Comparison of ENCODE assay signal across 1 mouse cellular context in the genomic region with DNA sequence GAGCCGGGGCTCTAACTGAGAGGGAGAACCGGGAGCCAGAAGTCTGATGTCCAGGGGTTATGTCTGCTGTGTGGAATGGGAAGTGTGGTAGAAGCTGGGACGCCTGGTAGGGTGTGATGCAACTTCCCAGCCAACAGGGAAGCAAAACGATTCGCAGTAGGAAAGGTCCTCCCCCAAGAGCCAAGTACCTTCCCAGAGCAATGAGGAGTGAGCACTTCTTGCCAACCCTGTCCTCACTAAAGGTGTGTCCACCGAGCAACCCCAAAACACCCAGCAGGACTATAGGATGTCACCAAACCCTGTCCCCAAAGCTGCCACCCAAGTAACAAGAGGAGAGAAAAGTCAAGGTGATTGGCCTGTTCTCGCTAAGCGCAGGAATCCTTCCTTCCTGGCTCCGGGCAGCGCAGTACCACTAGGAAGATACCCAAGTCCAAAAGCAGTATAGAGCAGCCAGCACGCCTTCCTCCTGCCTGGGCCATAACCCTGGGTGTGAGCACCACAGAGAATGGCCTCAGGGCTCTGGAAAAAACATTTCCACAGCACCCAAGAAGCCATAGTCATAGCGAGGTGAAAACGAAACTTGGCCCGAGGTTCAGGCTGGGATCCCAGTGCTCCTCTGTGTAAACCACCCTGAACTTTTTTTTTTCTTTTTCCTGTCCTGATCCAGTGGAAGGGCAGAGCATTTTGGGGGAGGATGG.
TF ChIP-seq lines count a peak whose summit lies in the region.

No protein-coding gene starts in this region.

TF ChIP-seq in CH12.LX, 34 proteins besides CTCF, POLR2A, EP300 and RAD21 (continued from another document):
- no peak for TF ChIP-seq GABPA (IDR thresholded peaks at IDR 0.05; ENCODE audit: insufficient replicate concordance, low read depth, low read length)
- no peak for TF ChIP-seq ZKSCAN1 (IDR thresholded peaks at IDR 0.05; ENCODE audit: borderline replicate concordance, low read depth, low read length)
- peak; percentile 74 for TF ChIP-seq IRF4 (IDR thresholded peaks at IDR 0.05; ENCODE audit: low read depth, low read length)
- TF ChIP-seq SMC3 (IDR thresholded peaks at IDR 0.05; ENCODE audit: low read depth, low read length): no peak
- no peak for TF ChIP-seq USF2 (conservative IDR thresholded peaks at IDR 0.05; ENCODE audit: low read depth, low read length)
- no peak for TF ChIP-seq E2F4 (IDR thresholded peaks at IDR 0.05; ENCODE audit: insufficient replicate concordance, low read depth, low read length)
- 0 out of 2 replicates have a peak, but pooled peaks have one; percentile 20 for TF ChIP-seq MAX (IDR thresholded peaks at IDR 0.05; ENCODE audit: low read length)
- TF ChIP-seq NRF1 (IDR thresholded peaks at IDR 0.05; ENCODE audit: low read depth, low read length): no peak
- TF ChIP-seq CHD2 (IDR thresholded peaks at IDR 0.05; ENCODE audit: low read length): no peak
- no peak for TF ChIP-seq KAT2A (IDR thresholded peaks at IDR 0.05; ENCODE audit: insufficient replicate concordance, low read length)
- TF ChIP-seq BHLHE40 (IDR thresholded peaks at IDR 0.05; ENCODE audit: low read depth, low read length): 0 out of 2 replicates have a peak, but pooled peaks have one; percentile 0
- no peak for TF ChIP-seq PAX5 (IDR thresholded peaks at IDR 0.05; ENCODE audit: low read length)
- TF ChIP-seq MEF2A (IDR thresholded peaks at IDR 0.05; ENCODE audit: borderline replicate concordance, low read depth, low read length): no peak
- no peak for TF ChIP-seq ZMIZ1 (IDR thresholded peaks at IDR 0.05; ENCODE audit: low read depth, low read length)
- peak; percentile 70 for TF ChIP-seq ZNF384 (IDR thresholded peaks at IDR 0.05; ENCODE audit: low read depth, low read length)
- no peak for TF ChIP-seq MAZ (IDR thresholded peaks at IDR 0.05; ENCODE audit: low read depth, low read length)
- TF ChIP-seq CHD1 (IDR thresholded peaks at IDR 0.05; ENCODE audit: low read depth, low read length): no peak
- no peak for TF ChIP-seq UBTF (IDR thresholded peaks at IDR 0.05; ENCODE audit: low read depth, low read length)
- no peak for TF ChIP-seq RCOR1 (conservative IDR thresholded peaks at IDR 0.05; ENCODE audit: low read depth, low read length)
- TF ChIP-seq HCFC1 (IDR thresholded peaks at IDR 0.05; ENCODE audit: low read depth, low read length): no peak
- TF ChIP-seq USF1 (IDR thresholded peaks at IDR 0.05; ENCODE audit: low read depth, low read length): no peak
- TF ChIP-seq JUN (IDR thresholded peaks at IDR 0.05; ENCODE audit: insufficient read depth, low read depth, low read length): no peak
- TF ChIP-seq POLR2AphosphoS2 (IDR thresholded peaks at IDR 0.05; ENCODE audit: low read depth, low read length): no peak
- no peak for TF ChIP-seq MAFK (IDR thresholded peaks at IDR 0.05; ENCODE audit: insufficient replicate concordance, low read length)
- TF ChIP-seq ELF1 (IDR thresholded peaks at IDR 0.05; ENCODE audit: low read depth, low read length): no peak
- TF ChIP-seq ZC3H11A (IDR thresholded peaks at IDR 0.05; ENCODE audit: low read depth, low read length): no peak
- no peak; the same call in 1 of the 2 replicates for TF ChIP-seq SIN3A (IDR thresholded peaks at IDR 0.05; ENCODE audit: low read length)
- TF ChIP-seq TBP (conservative IDR thresholded peaks at IDR 0.05; ENCODE audit: low read depth, low read length): no peak
- TF ChIP-seq MYC (IDR thresholded peaks at IDR 0.05; ENCODE audit: low read depth, low read length): no peak
- no peak for TF ChIP-seq NELFE (IDR thresholded peaks at IDR 0.05; ENCODE audit: low read depth, low read length)
- TF ChIP-seq TCF12 (IDR thresholded peaks at IDR 0.05; ENCODE audit: low read depth, low read length): no peak
- no peak for TF ChIP-seq JUND (conservative IDR thresholded peaks at IDR 0.05; ENCODE audit: low read depth, low read length)
